Mouse (Mus musculus) erythroid progenitor cell, adult 5-6 weeks (primary cell): ENCODE data around the gene Kif3b. TPM values are rescaled to one million over a fixed set of nuclear protein-coding genes. Genes with fewer than 3 reads are reported as not detected.
"Not testable (repeated sequence)": the region's sequence is repeated elsewhere in the genome, so short reads cannot be mapped to it uniquely, and the experiment has no call there.

Experiments used
- ATAC-seq: replicated peaks from 2 replicates; pipeline ENCODE4 v1.8.0; 2016; ENCODE audit warnings: moderate number of reproducible peaks, mild to moderate bottlenecking, moderate TSS enrichment, inconsistent platforms; ENCODE audit not compliant: poor library complexity, low FRiP score, severe bottlenecking
- total RNA-seq, 2 experiments: library from RNA; stranded (forward) in 1 of 2; stranded (reverse) in 1 of 2; fragments of 150-400 nt in 1 of 2; fragments of 186-747, 209-891 nt in 1 of 2; gene quantifications; 2 replicates each; pipeline versions ENCODE4 v1.2.3 to v1.2.4; 2015 to 2017; ENCODE audit warnings: low replicate concordance in 2 of 2

Gene Kif3b
- total RNA-seq (2015; ENCODE audit: low replicate concordance): 2.5 and 3.2 TPM in 2 replicates
- 1.4 and 4.9 TPM in 2 replicates for total RNA-seq (2017; ENCODE audit: low replicate concordance)

GRCm38 (mm10) chr2:153290938-153291928 is at the start of gene Kif3b:
Gene Kif3b, plus strand, starts transcription at chr2:153291413.
- peak; percentile 88 for ATAC-seq

- no peak for ATAC-seq
Measured at GRCm38 (mm10) chr2:153242156-153242555, 49.1 kb upstream of the Kif3b start.

- ATAC-seq: no peak
Measured at GRCm38 (mm10) chr2:153249751-153250150, 41.5 kb upstream of the Kif3b start.

- no peak for ATAC-seq
Measured at GRCm38 (mm10) chr2:153256604-153257003, 34.6 kb upstream of the Kif3b start.

- ATAC-seq: 0 out of 2 replicates have a peak, but pooled peaks have one; percentile 28
Measured at GRCm38 (mm10) chr2:153259030-153259863, 32.0 kb upstream of the Kif3b start.

- ATAC-seq: peak; percentile 66
Measured at GRCm38 (mm10) chr2:153259864-153260674, 31.1 kb upstream of the Kif3b start.

GRCm38 (mm10) chr2:153263053-153263452 is 28.2 kb upstream of the Kif3b start:
- no peak for ATAC-seq

GRCm38 (mm10) chr2:153267331-153267730 is 23.9 kb upstream of the Kif3b start:
- no peak for ATAC-seq

GRCm38 (mm10) chr2:153270231-153270915 is 20.8 kb upstream of the Kif3b start:
- peak; percentile 81 for ATAC-seq

- peak; percentile 81 for ATAC-seq
Measured at GRCm38 (mm10) chr2:153274200-153274918, 16.9 kb upstream of the Kif3b start.

- no peak for ATAC-seq
Measured at GRCm38 (mm10) chr2:153274919-153275247, 16.3 kb upstream of the Kif3b start.

- ATAC-seq: not testable (repeated sequence)
Measured at GRCm38 (mm10) chr2:153275577-153275976, 15.6 kb upstream of the Kif3b start.

- ATAC-seq: no peak
Measured at GRCm38 (mm10) chr2:153276440-153276839, 14.8 kb upstream of the Kif3b start.

- not testable (repeated sequence) for ATAC-seq
Measured at GRCm38 (mm10) chr2:153276846-153277245, 14.4 kb upstream of the Kif3b start.

GRCm38 (mm10) chr2:153278357-153278756 is 12.9 kb upstream of the Kif3b start:
- no peak for ATAC-seq

- no peak for ATAC-seq
Measured at GRCm38 (mm10) chr2:153283919-153284318, 7.3 kb upstream of the Kif3b start.

- no peak for ATAC-seq
Measured at GRCm38 (mm10) chr2:153286524-153286923, 4.7 kb upstream of the Kif3b start.

- ATAC-seq: no peak
Measured at GRCm38 (mm10) chr2:153287835-153288234, 3.4 kb upstream of the Kif3b start.
